Comparison of ENCODE assay signal across 21 mouse cellular contexts in genomic region chr5:44146437-44147332, GRCm38 (mm10). TPM values are rescaled to one million over a fixed set of nuclear protein-coding genes. Genes with fewer than 3 reads are reported as not detected.
DNase-seq lines count a peak whose midpoint lies in the region; ATAC-seq and TF ChIP-seq lines count a peak whose summit lies in the region.
"Had no signal": no experiment of that assay in that cellular context is flagged by ENCODE, and none has a peak within 500 bp of the region (broad histone marks: within the 10 kb centered on the region; RNA-seq: fewer than 3 reads in every experiment).

No protein-coding gene starts in this region.

- no peak for TF ChIP-seq EP300 in stomach, postnatal 0 days (optimal IDR thresholded peaks at IDR 0.05)

- peak; percentile 51; the same call in 1 of the 2 replicates for ATAC-seq in megakaryocyte, adult 5-6 weeks (ENCODE audit: poor library complexity, severe bottlenecking)
- ATAC-seq in stomach, postnatal 0 days (ENCODE audit: low FRiP score, low TSS enrichment), result peak; percentile 31
- ATAC-seq in erythroblast, adult 5-6 weeks (replicated peaks; ENCODE audit: low FRiP score, poor library complexity, severe bottlenecking), result no peak
- ATAC-seq: forebrain, embryonic 14.5 days had no signal

- no peak for TF ChIP-seq CTCF in lung, adult 2 months (IDR thresholded peaks at IDR 0.05; ENCODE audit: insufficient read depth, low read length)
- TF ChIP-seq CTCF in stomach, postnatal 0 days (IDR thresholded peaks at IDR 0.05; ENCODE audit: low read depth), result no peak

- peaks cover 11% of the 10 kb centered on the region for H3K4me1 ChIP-seq in lung, adult 2 months (ENCODE audit: control insufficient read depth, insufficient read depth, low read length)
- H3K4me1 ChIP-seq in stomach, postnatal 0 days (replicated peaks; ENCODE audit: control insufficient read depth, insufficient read depth), result no peaks in the 10 kb centered on the region; the same call in 1 of the 2 replicates
- H3K4me1 ChIP-seq: heart, embryonic 15.5 days had no signal

- H3K27me3 ChIP-seq in stomach, postnatal 0 days (ENCODE audit: control insufficient read depth, insufficient read depth, low read length), result no peaks in the 10 kb centered on the region
- H3K27me3 ChIP-seq: heart, embryonic 15.5 days had no signal

- no peaks in the 10 kb centered on the region for H3K9me3 ChIP-seq in stomach, postnatal 0 days (ENCODE audit: control insufficient read depth, low read length)
- H3K9me3 ChIP-seq: heart, embryonic 15.5 days; hindbrain, embryonic 10.5 days had no signal

- no peak overlapping the region for H3K4me3 ChIP-seq in lung, adult 2 months (replicated peaks; ENCODE audit: extremely low read depth, low read depth, low read length)
- no peak overlapping the region for H3K4me3 ChIP-seq in stomach, postnatal 0 days (ENCODE audit: low read depth, low read length)
- H3K4me3 ChIP-seq: embryonic facial prominence, embryonic 10.5 days; erythroblast, embryonic 14.5 days; forebrain, embryonic 10.5 days; heart, embryonic 15.5 days; hindbrain, embryonic 10.5 days had no signal

- TF ChIP-seq POLR2A in lung, adult 2 months (IDR thresholded peaks at IDR 0.05; ENCODE audit: borderline replicate concordance, extremely low read depth, low read depth, low read length), result no peak

- no peak overlapping the region for H3K4me2 ChIP-seq in stomach, postnatal 0 days (replicated peaks; ENCODE audit: low read depth)
- H3K4me2 ChIP-seq: heart, embryonic 11.5 days; heart, embryonic 15.5 days; hindbrain, embryonic 14.5 days had no signal

- peak; percentile 6 for DNase-seq in lung, postnatal 10 days
- DNase-seq in lung, adult 2 months, result no peak
- DNase-seq in c-Kit-positive CD71-negative TER-119-negative erythroid progenitor cells, embryonic 14.5 days (ENCODE audit: low read depth), result peak; percentile 10
- DNase-seq in stomach, postnatal 0 days (ENCODE audit: low spot score), result peak; percentile 25
- no peak for DNase-seq in frontal cortex, postnatal 10 days (ENCODE audit: low spot score in 2 of 2)
- DNase-seq: adrenal gland, adult 2 months; cerebellum, adult 18-20 months; cerebellum, postnatal 36 days; gastrocnemius, postnatal 36 days; heart, adult 18-20 months; heart, postnatal 14 days had no signal

- H3K9ac ChIP-seq in stomach, postnatal 0 days (ENCODE audit: low read length), result no peak overlapping the region
- H3K9ac ChIP-seq: heart, embryonic 15.5 days; hindbrain, embryonic 14.5 days had no signal

- H3K27ac ChIP-seq in stomach, postnatal 0 days (replicated peaks), result peak overlapping the region; percentile 53; the same call in 1 of the 2 replicates
- H3K27ac ChIP-seq: embryonic facial prominence, embryonic 10.5 days; forebrain, embryonic 10.5 days; heart, embryonic 15.5 days; hindbrain, embryonic 10.5 days; hindbrain, embryonic 14.5 days had no signal

- no peaks in the 10 kb centered on the region for H3K36me3 ChIP-seq in stomach, postnatal 0 days (ENCODE audit: control insufficient read depth, insufficient read depth, low read length)
- H3K36me3 ChIP-seq: embryonic facial prominence, embryonic 10.5 days; forebrain, embryonic 10.5 days; heart, embryonic 15.5 days; hindbrain, embryonic 10.5 days had no signal

- WGBS in lung, adult 2 months, result 41% methylated on average over 6 of the region's 6 CpGs
- WGBS in stomach, postnatal 0 days, result 46% methylated on average over 6 of the region's 6 CpGs

RNA-seq across cellular contexts. Expression of gene Prom1, which starts 44.9 kb away (rescaled TPM):
- 4.6 and 7.4 TPM in 2 replicates for polyA plus RNA-seq in lung, adult 2 months (2012; rRNA removed)
- 9.5 and 11.1 TPM in 2 replicates for total RNA-seq in megakaryocyte, adult 5-6 weeks (2015)
- total RNA-seq in megakaryocyte, adult 5-6 weeks (2017), result 7.8 and 9.7 TPM in 2 replicates
- 52.3 and 52.7 TPM in 2 replicates for polyA plus RNA-seq in stomach, postnatal 0 days (2015; fragmentation: Nextera tagmentation; extraction: Ambion mirVana)
- total RNA-seq in erythroblast, adult 5-6 weeks (2015; ENCODE audit: low replicate concordance), result 13.8 and 31.6 TPM in 2 replicates
- total RNA-seq in erythroblast, adult 5-6 weeks (2017; ENCODE audit: low replicate concordance), result 14.1 and 16.7 TPM in 2 replicates
- polyA plus RNA-seq: erythroblast, embryonic 14.5 days had no signal

Comparison
In these comparisons a context has a peak if more than half of its experiments do, and no peak if none do; other contexts are left out.
1. DNase-seq: peak in lung, postnatal 10 days (single experiment), c-Kit-positive CD71-negative TER-119-negative erythroid progenitor cells, embryonic 14.5 days (single experiment) and stomach, postnatal 0 days (single experiment); none in lung, adult 2 months (single experiment) and frontal cortex, postnatal 10 days (0 of 2).